Mouse (Mus musculus) spleen, adult 10 weeks (tissue): ENCODE data around the gene Dhrs13. TPM values are rescaled to one million over a fixed set of nuclear protein-coding genes. Genes with fewer than 3 reads are reported as not detected.

ENCODE experiments used
- polyA plus RNA-seq: library from polyadenylated mRNA; stranded (reverse); fragments of 350-450 nt; fragmentation: Illumina TruSeq; extraction: RNeasy Lipid Tissue Mini Kit (QIAGEN cat#74804); gene quantifications from one replicate; pipeline ENCODE4 v1.2.3, GENCODE M21; 2015; ENCODE audit warnings: low replicate concordance; ENCODE audit not compliant: insufficient read depth

The Dhrs13 gene
- polyA plus RNA-seq: 2.9 TPM

DNA sequence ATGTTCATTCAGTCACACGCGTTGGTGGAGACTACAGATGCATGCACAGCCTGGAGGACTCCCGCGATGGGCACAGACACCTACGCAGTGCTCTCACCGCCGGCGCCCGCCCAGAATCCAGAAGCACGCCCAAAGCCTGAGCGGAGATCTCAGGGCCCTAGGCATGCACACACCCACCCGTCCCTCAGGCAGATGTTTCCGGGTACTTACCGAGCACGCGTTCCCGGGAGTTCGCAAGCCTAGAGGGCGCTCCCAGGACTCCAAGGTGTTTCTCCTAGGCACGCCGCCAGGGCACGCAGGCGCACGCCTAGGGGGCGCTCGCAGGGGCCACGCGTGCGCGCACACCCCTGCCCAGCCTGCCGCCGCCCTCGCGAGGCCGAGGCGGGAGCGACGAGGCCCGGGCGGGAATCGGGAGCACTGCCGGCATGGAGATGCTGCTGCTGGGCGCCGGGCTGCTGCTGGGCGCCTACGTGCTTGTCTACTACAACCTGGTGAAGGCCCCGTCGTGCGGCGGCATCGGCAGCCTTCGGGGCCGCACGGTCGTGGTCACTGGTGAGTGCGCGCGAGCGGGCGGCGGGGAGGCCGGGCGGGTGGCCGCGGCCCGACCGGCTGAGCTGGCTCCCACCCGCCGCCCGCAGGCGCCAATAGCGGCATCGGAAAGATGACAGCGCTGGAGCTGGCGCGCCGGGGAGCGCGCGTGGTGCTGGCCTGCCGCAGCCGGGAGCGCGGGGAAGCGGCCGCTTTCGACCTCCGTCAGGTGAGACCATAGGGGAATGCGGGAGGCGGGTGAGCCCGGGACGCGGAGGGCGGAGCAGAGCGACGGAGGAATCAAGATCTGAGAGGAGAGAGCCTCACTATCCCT lies at the start of gene Dhrs13:
Dhrs13 (plus strand) TSS at position 334 of the 862 bp plus-strand sequence.

DNA sequence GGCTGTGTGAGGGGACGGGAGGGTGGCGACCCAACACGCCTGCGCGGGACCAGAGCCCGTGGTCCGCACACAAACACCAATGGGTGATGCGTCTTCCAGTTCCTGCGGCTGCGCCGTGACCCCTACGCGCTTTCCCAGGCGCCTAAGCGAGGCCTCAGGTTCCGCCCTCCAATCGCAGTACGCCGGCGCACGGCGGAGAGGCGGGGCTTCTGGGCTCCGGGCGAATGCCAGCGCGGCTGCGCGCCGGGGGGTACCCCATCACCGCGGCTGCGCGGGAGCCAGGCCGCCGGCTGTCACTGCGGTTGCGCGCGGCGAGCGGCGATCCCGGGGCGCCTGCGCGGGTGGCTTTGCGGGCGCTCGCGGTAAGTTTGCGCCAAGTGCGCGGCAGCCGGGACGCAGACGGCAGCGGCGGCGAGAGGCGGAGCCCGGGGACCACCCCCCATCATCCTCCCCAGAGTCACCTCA lies 49.6 kb upstream of the Dhrs13 start, which contains the start of gene Phf12:
Phf12 (plus strand) TSS at position 314 of the 465 bp plus-strand sequence.

DNA sequence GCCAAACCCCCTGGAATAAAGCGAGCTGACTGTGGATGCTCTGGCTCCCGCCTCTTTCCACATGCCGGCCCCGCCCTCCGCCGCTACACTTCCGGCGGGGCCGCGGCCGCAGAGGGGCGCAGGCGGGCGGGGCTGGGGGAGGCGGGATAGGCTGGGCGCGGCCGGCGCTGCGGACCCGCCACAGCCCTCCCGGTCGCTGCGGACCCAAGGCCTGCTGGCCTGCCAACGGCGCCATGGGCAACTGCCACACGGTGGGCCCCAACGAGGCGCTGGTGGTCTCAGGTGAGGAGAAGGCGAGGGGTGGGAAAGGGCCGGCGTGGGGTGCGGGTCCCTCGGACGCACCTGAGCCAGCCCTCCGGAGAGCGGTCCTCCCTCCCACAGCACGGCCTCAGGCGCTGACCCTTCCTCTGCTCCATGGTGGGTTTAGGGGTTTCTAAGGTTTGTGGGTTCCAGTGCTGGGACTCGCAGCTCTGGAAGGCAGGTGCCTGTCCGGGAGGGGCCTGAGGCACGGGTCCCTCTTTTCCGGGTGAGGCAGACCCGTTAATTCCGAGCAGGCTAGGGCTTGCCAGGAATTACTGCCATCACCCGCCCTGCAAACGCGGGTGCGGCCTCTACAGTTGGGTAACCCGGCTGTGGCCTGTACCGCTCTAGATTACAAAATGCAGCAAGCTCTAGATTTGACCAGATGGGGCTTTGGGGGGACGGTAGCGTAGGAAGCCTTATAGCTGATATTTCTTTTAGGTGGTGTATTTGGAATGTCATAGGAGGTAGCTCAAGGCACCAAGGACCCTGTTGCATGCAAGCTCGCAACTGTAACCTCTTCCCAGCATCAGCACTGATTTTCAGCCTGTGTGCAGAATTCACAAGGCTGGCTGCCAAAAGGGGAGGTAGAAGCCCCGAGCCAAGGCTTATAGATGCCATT lies 6.0 kb downstream of the Dhrs13 start, which contains the start of gene Flot2:
Flot2 (plus strand) TSS at position 101 of the 922 bp plus-strand sequence.

DNA sequence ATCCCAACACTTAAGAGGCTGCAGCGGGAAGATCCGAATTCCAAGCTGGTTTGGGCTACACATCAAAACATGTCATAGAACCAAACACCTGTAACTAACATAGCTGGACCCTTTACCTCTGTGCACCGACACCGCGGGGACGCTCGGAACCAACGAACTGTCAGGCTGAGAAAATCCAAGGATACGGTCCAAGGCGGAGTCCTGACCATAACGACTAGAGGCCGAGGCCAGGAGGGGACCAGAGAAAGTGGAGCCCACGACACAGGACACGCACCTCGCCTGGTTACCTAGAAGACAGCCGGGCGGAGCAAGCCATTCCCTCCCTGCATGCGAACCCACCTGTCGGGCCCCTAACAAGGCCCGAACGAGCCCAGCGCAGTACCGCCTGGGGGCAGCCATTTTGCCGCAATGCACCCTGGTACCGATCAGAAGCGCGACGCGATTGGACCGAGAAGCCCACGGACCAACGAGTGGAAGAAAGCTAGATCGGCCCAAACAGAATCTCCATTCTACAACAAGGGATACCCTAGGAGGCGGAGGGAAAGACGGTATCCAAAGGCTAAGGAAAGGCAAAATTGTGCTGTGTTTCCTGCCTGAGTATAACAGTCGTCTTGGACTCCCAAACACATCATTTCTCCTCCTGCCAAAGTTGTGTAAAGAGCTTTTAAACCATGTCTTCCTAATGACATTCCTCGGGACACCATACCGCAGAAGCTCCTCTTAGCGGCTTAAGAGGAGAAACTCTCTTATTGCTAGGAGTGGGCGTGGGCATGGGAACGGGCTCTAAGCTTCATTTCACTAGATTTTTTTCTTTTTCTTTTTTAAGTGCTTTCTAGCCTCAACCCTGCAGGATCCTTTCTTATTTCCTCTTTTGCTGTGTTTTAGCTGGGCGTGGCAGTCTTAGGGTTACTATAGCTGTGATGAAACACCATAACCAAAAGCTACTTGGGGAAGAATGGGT lies 48.2 kb downstream of the Dhrs13 start, which contains the start of gene Eral1:
Eral1 (minus strand) TSS at position 423 of the 961 bp plus-strand sequence.

Other genes with a start within 250 kb of the Dhrs13 start
- not detected for gene Gm10277, start 244.5 kb upstream of the Dhrs13 start, polyA plus RNA-seq
- gene Pipox, start 138.2 kb upstream of the Dhrs13 start, polyA plus RNA-seq: 2.0 TPM
- not detected for gene Sez6, start 101.5 kb upstream of the Dhrs13 start, polyA plus RNA-seq
- 69.1 TPM for gene Phf12, start 49.5 kb upstream of the Dhrs13 start, polyA plus RNA-seq
- gene Flot2, start 5.7 kb downstream of the Dhrs13 start, polyA plus RNA-seq: 16.3 TPM
- gene Eral1, start 48.1 kb downstream of the Dhrs13 start, polyA plus RNA-seq: 17.6 TPM
- gene Fam222b, start 62.4 kb downstream of the Dhrs13 start, polyA plus RNA-seq: 7.8 TPM
- 3.6 TPM for gene Traf4, start 133.3 kb downstream of the Dhrs13 start, polyA plus RNA-seq
- 16.1 TPM for gene Nek8, start 144.4 kb downstream of the Dhrs13 start, polyA plus RNA-seq
- gene Tlcd1, start 144.4 kb downstream of the Dhrs13 start, polyA plus RNA-seq: 8.4 TPM
- 3,603 TPM for gene Rpl23a, start 151.3 kb downstream of the Dhrs13 start, polyA plus RNA-seq
- gene Rab34, start 156.2 kb downstream of the Dhrs13 start, polyA plus RNA-seq: 9.5 TPM
- gene Proca1, start 161.1 kb downstream of the Dhrs13 start, polyA plus RNA-seq: 4.3 TPM
- gene Sdf2, start 213.5 kb downstream of the Dhrs13 start, polyA plus RNA-seq: 91.3 TPM
- 44.0 TPM for gene Supt6, start 213.7 kb downstream of the Dhrs13 start, polyA plus RNA-seq
- 107 TPM for gene 2610507B11Rik, start 229.5 kb downstream of the Dhrs13 start, polyA plus RNA-seq